Mouse (Mus musculus): ENCODE data around the gene Clec2g.
"Not testable (repeated sequence)": the region's sequence is repeated elsewhere in the genome, so short reads cannot be mapped to it uniquely, and the experiment has no call there.

Gene Clec2g

DNA sequence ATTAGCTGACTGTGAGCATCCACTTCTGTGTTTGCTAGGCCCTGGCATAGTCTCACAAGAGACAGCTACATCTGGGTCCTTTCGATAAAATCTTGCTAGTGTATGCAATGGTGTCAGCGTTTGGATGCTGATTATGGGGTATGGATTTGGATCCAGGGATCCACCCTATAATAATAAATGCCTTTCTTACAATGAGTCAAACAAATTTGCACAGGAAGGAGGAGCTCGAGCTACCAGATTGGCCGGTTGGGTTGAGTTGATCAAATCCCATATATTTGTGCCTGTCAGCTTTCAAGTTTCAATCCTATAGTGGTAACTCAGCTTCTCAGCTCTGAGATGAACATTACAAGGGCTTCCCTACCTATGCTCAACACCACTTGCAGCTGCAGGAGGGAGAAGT lies at the start of gene Clec2g:
Gene Clec2g, plus strand, starts transcription at position 301 of the 400 bp plus-strand sequence.
- DNase-seq (ENCODE audit: low spot score in 2 of 2) = not testable (repeated sequence)

DNA sequence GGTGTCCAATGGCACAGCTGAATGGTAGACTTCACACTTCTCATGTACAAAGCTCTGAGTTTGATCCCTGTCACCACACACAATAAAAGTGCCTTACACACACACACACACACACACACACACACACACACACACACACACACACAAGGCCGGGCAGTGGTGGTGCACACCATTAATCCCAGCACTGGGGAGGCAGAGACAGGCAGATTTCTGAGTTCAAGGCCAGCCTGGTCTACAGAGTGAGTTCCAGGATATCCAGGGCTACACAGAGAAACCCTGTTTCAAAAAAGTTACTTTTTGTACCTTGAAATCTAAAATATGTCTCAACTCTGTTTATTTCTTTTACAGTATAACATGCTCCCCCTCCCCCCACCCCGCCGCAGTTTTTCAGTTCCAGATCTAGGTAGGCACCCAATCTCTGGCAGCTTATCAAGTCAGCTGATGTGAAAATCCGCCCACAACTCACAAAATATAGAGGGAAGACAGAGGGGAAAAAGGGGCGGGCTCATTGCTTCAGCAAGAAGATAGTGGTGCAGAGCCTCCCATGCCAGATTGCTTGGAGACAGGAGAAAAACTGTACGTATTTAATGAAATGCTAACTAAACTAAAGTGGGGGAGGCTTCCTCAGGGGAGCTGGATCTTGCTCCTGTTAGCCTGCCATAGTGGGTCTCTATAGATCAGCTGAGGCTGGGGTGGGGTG lies 46.9 kb upstream of the Clec2g start, which contains the start of gene Clec2i:
Gene Clec2i, plus strand, starts transcription at position 498 of the 700 bp plus-strand sequence.
- not testable (repeated sequence) for DNase-seq (ENCODE audit: low spot score in 2 of 2)

DNA sequence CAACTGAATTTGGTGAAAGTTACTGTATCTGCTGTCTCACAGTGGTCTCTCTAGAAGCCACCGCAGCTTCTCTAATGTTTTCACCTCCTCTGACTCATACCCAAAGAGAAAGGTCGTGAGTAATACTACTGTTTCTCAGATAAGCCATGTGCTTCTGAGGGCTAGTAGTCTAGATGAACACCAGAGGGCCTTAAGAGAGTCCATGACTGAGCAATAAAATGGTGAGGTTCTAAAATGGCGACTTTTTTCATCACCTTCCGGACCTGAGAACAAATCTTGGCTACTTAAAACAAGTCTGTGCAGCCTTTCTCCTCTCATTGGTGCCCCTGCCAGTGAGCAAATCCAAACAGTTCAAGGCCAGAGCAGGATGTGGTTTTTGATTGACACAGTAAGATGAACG lies 45.3 kb upstream of the Clec2g start:
- no peak for DNase-seq (ENCODE audit: low spot score in 2 of 2)

DNA sequence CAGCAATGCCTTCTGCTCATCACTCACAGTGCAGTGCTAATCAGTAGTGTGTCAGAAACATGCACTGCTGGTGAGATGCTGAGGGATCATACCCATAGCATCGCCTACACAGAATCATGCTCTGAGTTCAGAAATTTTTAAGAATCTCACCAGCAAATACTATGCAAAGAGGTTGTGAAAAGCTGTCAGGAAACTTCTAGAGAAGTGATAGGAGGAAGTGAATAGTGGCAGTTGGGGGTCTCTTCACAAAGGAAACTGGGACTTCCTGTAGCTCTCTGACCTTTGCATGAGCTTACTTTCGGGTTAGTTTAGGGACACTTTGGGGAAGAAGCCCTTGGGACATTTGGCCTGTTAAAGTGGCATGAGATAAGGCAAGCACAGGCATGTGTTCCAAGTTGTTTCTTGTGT lies 43.2 kb upstream of the Clec2g start, which contains the start of gene BC035044:
Gene BC035044, minus strand, starts transcription at position 179 of the 408 bp plus-strand sequence.
- DNase-seq (ENCODE audit: low spot score in 2 of 2) = no peak

DNA sequence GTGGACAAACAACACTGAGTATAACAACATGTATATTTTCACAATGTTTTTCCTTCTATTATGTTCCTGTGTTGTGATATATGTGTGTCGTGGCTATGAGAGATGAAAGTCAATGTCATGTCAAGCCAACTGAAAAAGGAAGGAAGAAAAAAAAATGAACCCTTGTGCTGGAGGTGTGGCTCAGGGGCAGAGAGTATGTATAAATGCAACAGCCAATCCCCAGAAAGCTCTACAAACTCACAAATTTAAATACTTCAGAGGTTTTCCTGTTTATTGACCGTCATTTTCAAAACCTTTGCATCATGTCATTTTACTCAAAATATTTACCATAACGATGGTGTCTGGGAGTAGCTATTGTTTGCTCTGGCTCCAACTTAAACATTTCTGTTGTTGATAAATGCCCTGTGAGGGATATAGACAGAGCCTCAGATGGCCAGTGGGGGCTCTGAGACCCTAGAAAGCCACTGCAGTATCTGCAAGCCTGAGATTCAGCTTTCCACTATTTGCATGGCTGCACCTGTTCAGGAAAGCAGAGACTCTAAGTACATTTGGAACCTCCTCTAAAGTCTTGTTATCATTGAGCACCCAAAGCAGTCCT lies 38.7 kb upstream of the Clec2g start:
- DNase-seq (ENCODE audit: low spot score in 2 of 2) = no peak

DNA sequence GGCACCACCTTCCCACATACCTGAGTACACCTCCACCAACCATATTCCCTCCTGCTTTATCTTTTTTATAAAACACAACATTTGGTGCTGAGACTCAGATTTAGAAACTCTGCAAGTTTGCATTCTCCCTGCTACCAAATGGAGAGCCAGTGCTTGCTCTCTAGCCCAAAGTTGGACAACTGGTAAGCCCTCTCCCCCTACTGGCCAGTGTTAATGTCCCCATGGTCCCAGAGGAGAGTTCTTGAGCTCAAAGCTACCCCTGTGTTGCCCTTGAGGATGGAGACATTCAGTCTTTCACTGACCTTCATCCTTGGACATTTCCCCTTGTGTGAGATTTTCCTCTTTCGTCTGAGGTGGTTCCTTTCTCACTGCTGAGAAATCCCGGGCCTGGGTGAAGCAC lies 34.1 kb upstream of the Clec2g start:
- no peak for DNase-seq (ENCODE audit: low spot score in 2 of 2)

DNA sequence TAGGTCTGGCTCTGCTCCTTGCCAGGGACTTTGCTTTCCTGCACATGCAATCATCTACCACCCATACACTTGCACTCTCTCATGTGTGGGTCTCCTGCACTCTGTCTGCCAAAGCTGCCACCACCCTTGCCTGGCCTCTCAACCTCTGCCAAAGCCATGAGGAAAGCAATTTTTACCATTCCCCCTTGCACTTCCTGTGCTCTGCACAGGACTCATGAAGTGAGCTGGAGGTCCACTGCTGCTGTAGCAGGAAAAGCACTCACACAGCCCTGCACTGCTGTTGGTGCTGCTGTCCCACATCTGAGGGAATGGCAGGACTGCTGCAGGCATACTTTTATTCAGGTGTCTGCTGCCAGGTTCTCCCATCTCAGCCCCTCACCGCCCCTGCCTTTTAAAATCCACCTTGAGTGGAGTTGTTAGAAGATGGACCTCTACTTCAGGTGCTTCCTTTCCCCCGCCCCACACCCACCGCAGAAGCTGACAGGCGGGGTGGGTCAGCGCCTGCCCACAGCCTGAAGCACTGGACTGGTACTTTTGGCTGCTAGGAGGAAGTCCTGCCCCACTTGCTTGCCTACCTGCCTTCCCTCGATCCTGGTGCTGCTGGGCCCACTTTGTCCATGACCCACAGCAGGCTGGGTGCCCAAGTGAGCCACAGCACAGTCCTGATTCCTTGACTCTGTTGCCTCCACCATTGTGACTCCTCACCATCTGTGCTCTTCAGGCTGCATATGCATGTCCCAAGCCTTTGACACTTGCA lies 33.2 kb upstream of the Clec2g start:
- not testable (repeated sequence) for DNase-seq (ENCODE audit: low spot score in 2 of 2)

DNA sequence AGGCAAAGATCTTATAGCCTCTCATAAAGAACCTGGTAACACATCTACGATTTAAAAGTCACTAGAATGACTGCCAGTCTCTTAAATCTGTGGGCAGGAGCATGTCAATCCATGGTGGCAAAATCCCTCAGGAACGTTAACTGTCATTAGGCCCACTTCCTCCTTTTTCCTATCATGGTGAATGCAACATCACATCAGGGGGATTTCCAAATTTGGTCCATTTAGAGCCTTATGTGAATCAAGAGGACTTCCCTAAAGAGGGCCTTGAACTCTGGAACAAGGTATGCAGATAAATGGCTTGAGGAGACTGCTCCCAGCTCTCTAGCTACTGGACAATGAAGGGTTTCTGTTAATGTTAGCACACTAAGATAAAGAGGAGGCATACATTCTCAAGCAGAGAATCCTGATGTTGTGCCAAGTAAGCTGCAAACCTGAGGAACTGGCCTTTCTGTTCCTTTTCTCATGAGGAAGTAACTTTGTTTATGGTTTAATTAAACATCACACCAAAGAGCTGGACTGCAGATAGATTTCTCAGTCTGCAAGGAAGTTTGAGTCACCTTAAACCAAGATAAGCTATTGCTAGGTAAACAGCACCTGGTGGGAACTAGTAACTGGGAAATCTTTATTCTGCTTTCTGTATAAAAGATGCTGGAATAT lies 20.5 kb upstream of the Clec2g start:
- DNase-seq (ENCODE audit: low spot score in 2 of 2) = no peak

DNA sequence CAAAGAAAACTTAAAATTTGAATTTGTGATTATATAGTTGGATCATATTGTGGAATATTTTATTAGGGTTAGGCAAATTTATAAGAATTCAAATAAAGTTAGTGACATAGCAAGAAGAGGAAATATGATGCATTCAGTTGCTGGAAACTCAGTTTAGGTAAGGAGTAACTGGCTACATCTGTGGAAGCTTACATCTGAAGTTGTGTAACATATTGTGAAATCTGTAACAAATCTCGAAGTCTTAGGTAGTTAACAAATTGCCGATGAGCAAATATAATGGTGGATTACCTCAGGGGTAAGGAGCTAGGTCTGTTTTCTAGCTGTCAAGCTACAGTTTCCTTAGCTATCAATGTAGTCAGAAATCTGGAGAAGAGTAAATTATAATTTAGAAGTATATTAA lies 16.9 kb upstream of the Clec2g start:
- DNase-seq (ENCODE audit: low spot score in 2 of 2) = no peak

DNA sequence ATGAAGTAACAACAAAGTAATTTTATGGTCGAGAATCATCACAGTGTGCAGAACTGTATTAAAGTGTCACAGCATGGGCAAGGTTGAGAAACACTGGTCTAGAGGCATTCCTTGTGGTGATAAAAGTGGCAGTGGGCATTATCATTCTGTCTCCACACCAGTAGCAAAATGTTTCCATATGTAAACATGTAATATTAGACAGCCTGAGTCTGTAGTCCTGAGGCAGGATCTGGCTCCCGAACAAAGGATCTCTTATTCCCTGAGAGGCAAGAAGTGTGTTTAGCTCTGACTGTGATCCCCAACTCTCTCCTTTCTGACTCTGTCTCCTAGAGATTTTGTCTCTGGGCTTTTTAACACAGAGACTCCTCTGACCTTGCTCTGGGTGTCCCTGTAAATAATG lies 1.1 kb upstream of the Clec2g start:
- DNase-seq (ENCODE audit: low spot score in 2 of 2) = no peak

DNA sequence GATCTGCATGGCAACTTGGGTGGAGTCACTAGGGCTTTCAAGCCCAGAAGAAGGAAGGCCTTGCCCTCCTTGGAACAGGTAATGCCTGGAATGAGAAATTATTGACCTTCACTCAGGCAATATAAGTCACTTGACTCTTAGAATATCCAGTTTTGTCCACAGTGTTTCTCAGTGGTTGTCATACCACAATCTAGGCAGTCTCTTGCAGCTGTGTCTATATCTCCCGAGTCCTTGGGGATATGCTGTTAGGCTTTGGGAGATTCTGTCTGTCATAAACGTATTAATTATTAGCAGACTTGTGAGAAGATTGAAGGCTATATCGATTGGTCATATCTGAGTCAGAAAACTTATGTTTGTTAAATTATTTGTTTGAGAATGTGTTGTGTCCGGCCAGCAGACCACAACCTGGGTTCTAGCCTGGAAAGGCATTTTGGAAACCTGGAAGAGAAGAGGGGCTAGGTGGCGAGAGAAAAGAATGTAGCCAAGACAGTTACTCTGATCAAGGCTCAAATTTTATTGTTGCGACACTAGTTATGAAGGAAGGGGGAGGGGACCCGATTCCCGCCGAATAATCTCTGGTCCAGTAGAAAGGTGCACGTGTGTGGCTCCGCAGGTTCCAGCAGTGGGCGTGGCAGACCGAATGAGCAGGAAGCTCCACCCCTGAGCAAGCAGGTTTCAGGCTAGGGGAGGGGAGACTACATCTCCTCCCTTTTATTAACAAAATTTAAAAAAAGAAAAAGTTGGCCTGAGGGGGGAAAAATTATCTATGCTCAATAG lies 1.9 kb downstream of the Clec2g start:
- not testable (repeated sequence) for DNase-seq (ENCODE audit: low spot score in 2 of 2)

DNA sequence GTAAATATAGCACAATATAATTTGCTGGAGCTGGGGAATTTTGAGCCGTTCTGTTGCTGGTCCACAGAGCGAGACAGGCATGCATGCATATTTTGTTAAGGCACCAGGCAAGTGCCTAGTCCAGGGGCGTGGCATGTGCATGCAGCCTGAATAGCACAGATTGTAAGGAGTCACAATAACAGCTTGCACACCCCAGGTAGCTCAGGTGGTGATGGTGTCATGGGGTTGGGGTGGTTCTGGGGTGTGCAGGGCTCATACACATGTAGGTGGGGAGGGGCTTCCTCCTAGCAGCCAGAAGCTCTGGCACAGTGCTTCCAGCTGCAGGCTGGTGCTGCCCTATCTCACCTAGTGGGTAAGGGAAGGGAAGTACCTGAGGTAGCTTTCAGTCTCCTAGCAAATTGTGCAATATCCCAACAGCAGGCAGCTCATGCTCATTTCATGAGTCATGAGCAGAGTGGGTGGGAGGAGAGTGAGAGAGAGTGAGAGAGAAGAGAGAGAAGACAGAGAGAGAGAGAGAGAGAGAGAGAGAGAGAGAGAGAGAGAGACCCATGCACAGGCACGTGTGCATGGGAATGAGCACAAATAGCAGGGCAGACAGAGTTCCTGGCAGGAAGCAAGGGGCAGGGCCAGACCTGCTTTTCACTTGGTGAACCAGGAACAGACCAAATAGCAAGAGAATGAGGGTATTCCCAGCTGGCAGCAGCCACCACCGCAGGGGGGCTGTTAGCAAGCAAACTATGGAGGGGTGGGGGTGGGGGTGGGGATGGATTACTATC lies 7.7 kb downstream of the Clec2g start:
- DNase-seq (ENCODE audit: low spot score in 2 of 2) = no peak

DNA sequence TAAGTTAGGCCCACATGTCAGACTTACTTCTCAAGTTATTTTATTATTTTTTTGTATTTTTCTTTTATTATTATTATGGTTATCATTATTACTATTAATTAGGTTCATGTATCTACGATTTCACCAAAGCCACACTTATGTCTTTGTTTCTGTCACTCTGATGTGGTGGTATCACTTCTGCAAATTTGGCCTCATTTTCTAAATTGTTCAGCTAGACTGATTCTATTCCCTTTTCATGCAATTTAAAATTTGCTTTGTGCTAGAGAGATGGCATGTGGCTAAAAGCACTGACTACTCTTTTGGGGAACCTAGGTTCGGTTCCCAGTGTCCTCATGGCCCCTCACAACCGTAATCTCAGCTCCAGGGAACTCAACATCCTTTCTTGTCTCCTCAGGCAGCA lies 11.4 kb downstream of the Clec2g start:
- DNase-seq (ENCODE audit: low spot score in 2 of 2) = no peak

DNA sequence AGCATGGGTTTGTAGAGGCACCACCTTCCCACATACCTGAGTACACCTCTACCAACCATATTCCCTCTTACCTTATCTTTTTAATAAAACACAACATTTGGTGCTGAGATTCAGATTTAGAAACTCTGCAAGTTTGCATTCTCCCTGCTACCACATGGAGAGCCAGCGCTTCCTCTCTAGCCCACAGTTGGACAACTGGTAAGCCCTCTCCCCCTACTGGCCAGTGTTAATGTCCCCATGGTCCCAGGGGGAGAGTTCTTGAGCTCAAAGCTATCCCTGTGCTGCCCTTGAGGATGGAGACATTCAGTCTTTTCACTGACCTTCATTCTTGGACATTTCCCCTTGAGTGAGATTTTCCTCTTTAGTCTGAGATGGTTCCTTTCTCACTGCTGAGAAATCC lies 26.9 kb downstream of the Clec2g start:
- no peak for DNase-seq (ENCODE audit: low spot score in 2 of 2)

DNA sequence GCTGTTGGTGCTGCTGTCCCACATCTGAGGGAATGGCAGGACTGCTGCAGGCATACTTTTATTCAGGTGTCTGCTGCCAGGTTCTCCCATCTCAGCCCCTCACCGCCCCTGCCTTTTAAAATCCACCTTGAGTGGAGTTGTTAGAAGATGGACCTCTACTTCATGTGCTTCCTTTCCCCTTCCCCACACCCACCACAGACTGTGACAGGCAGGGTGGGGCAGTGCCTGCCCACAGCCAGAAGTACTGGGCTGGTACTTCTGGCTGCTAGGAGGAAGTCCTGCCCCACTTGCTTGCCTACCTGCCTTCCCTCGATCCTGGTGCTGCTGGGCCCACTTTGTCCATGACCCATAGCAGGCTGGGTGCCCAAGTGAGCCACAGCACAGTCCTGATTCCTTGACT lies 27.9 kb downstream of the Clec2g start:
- DNase-seq (ENCODE audit: low spot score in 2 of 2) = not testable (repeated sequence)

DNA sequence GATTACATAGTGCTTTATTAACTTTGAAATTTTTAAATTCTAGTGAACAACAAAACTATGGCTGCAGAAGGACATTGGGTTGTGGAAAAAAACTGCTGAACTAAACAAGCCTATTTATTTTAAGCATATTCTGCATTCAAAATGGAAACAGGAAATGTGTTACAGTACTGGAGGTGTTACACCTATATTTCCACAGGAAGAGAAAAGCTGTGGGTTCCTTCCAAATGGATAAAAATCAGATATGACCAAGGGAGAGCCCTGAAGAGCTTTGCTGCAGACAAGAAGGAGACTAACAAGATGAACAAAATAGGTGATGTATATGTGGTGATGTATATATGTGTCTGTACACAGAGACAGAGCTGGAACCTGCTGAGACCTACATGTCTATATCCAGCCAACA lies 30.3 kb downstream of the Clec2g start:
- no peak for DNase-seq (ENCODE audit: low spot score in 2 of 2)

DNA sequence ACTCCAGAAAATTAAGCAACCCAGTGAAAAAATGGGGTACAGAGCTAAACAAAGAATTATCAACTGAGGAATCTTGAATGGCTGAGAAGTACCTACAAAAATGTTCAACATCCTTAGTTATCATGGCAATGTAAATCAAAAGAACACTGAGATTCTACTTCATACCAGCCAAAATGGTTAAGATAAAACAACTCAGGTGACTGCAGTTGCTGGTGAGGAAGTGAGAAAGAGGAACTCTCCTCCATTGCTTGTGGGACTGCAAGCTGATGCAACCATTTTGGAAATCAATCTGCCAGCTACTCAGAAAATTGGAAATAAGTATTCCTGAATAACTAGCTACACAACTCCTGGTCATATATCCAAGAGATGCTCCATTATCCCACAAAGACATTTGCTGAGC lies 34.3 kb downstream of the Clec2g start:
- DNase-seq (ENCODE audit: low spot score in 2 of 2) = no peak

DNA sequence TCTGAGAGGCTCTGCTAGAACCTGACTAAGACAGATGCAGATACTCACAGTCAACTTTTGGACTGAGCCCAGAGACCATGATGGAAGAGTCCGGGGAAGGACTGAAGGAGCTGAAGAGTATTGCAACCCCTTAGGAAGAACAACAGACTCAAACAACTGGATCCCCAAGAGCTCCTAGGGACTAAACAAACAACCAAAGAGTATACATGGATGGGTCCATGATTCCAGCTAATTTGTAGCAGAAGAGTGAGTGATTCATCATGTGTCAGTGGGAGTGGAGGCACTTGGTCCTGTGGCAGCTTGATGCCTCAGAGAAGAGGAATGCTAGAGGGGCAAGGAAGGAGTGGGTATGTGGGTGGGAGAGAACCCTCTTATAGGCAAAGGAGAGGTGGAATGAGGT lies 35.6 kb downstream of the Clec2g start:
- no peak for DNase-seq (ENCODE audit: low spot score in 2 of 2)

DNA sequence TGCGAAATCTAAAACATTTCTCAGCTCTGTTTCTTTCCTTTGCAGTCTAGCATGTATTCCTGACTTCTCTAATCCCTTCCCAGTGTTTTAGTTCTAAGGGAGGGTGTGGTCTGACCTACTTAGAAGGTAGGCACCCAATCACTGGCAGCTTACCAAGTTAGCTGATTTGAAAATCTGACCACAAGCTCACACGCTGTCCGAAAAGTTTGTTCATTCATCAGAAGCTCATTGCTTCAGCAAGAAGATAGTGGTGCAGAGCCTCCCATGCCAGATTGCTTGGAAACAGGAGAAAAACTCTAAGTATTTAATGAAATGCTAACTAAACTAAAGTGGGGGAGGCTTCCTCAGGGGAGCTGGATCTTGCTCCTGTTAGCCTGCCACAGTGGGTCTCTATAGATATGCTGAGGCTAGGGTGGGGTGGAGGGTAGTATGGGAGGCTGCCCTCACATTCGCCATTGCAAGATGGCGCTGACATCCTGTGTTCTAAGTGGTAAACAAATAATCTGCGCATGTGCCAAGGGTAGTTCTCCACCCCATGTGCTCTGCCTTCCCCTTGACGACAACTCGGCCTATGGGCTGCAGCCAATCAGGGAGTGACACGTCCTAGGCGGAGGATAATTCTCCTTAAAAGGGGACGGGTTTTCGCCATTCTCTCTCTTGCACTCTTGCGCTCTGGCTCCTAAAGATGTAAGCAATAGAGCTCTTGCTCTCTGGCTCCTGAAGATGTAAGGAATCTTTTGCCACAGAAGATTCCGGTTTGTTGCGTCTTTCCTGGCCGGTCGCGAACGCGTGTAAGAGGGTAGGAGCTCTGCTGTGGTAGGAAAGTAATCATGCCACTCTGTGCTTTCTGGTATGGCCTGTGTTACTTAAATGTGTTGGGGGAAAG lies 36.6 kb downstream of the Clec2g start:
- not testable (repeated sequence) for DNase-seq (ENCODE audit: low spot score in 2 of 2)
